Mouse (Mus musculus): Measurements from ENCODE around the gene Vmn1r77. TPM values are rescaled to one million over a fixed set of nuclear protein-coding genes. Genes with fewer than 3 reads are reported as not detected.
"Not testable (repeated sequence)": the region's sequence is repeated elsewhere in the genome, so short reads cannot be mapped to it uniquely, and the experiment has no call there.

The Vmn1r77 gene
- polyA plus RNA-seq (2014; fragmentation: Nextera tagmentation; extraction: Ambion mirVana): not detected in 2 replicates

GRCm38 (mm10) chr7:12036452-12036851, at the start of gene Vmn1r77:
Vmn1r77 (plus strand) TSS chr7:12036752.
- not testable (repeated sequence) for H3K9me3 ChIP-seq (ENCODE audit: control insufficient read depth, low read length); H3K36me3 ChIP-seq (ENCODE audit: control insufficient read depth, insufficient read depth, low read length); H3K9ac ChIP-seq (replicated peaks; ENCODE audit: low read depth, low read length); H3K4me3 ChIP-seq (ENCODE audit: low read depth, low read length); H3K27ac ChIP-seq (ENCODE audit: low read depth, low read length); H3K27me3 ChIP-seq (ENCODE audit: control insufficient read depth, insufficient read depth, low read length); H3K4me1 ChIP-seq (ENCODE audit: control insufficient read depth, insufficient read depth, low read length); ATAC-seq (ENCODE audit: low read depth); H3K4me2 ChIP-seq (ENCODE audit: low read depth, low read length)

- H3K4me3 ChIP-seq (ENCODE audit: low read depth, low read length); H3K4me1 ChIP-seq (ENCODE audit: control insufficient read depth, insufficient read depth, low read length); H3K4me2 ChIP-seq (ENCODE audit: low read depth, low read length); H3K27me3 ChIP-seq (ENCODE audit: control insufficient read depth, insufficient read depth, low read length); H3K9ac ChIP-seq (replicated peaks; ENCODE audit: low read depth, low read length); ATAC-seq (ENCODE audit: low read depth); H3K36me3 ChIP-seq (ENCODE audit: control insufficient read depth, insufficient read depth, low read length); H3K27ac ChIP-seq (ENCODE audit: low read depth, low read length): not testable (repeated sequence)
- peaks cover 50% of the 10 kb centered on the region for H3K9me3 ChIP-seq (ENCODE audit: control insufficient read depth, low read length)
- 97% methylated on average over 5 of the region's 5 CpGs for WGBS
Observed at GRCm38 (mm10) chr7:12011491-12011890, 25.1 kb upstream of the Vmn1r77 start.

- not testable (repeated sequence) for H3K4me3 ChIP-seq (ENCODE audit: low read depth, low read length); H3K36me3 ChIP-seq (ENCODE audit: control insufficient read depth, insufficient read depth, low read length); ATAC-seq (ENCODE audit: low read depth); H3K27ac ChIP-seq (ENCODE audit: low read depth, low read length); H3K27me3 ChIP-seq (ENCODE audit: control insufficient read depth, insufficient read depth, low read length); H3K4me1 ChIP-seq (ENCODE audit: control insufficient read depth, insufficient read depth, low read length); H3K9ac ChIP-seq (replicated peaks; ENCODE audit: low read depth, low read length); H3K4me2 ChIP-seq (ENCODE audit: low read depth, low read length)
- 93% methylated on average over 3 of the region's 3 CpGs for WGBS
- peaks cover 59% of the 10 kb centered on the region for H3K9me3 ChIP-seq (ENCODE audit: control insufficient read depth, low read length)
Observed at GRCm38 (mm10) chr7:12012392-12012791, 24.2 kb upstream of the Vmn1r77 start.

- WGBS: 79% methylated on average over 4 of the region's 4 CpGs
- Histone ChIP-seq H3K9ac (replicated peaks; ENCODE audit: low read depth, low read length) (no peak overlapping the region), H3K27me3 (ENCODE audit: control insufficient read depth, insufficient read depth, low read length) (no peaks in the 10 kb centered on the region), H3K4me2 (ENCODE audit: low read depth, low read length) (no peak overlapping the region), H3K36me3 (ENCODE audit: control insufficient read depth, insufficient read depth, low read length) (no peaks in the 10 kb centered on the region), H3K4me1 (ENCODE audit: control insufficient read depth, insufficient read depth, low read length) (no peaks in the 10 kb centered on the region), H3K9me3 (ENCODE audit: control insufficient read depth, low read length) (peaks cover 63% of the 10 kb centered on the region), H3K27ac (ENCODE audit: low read depth, low read length) (no peak overlapping the region), H3K4me3 (ENCODE audit: low read depth, low read length) (no peak overlapping the region)
- ATAC-seq (ENCODE audit: low read depth): no peak
Observed at GRCm38 (mm10) chr7:12013106-12013505, 23.4 kb upstream of the Vmn1r77 start.

GRCm38 (mm10) chr7:12017829-12018228, 18.7 kb upstream of the Vmn1r77 start:
- H3K9ac ChIP-seq (replicated peaks; ENCODE audit: low read depth, low read length); H3K4me1 ChIP-seq (ENCODE audit: control insufficient read depth, insufficient read depth, low read length); ATAC-seq (ENCODE audit: low read depth); H3K27ac ChIP-seq (ENCODE audit: low read depth, low read length); H3K27me3 ChIP-seq (ENCODE audit: control insufficient read depth, insufficient read depth, low read length); H3K4me3 ChIP-seq (ENCODE audit: low read depth, low read length); H3K36me3 ChIP-seq (ENCODE audit: control insufficient read depth, insufficient read depth, low read length); H3K4me2 ChIP-seq (ENCODE audit: low read depth, low read length): not testable (repeated sequence)
- WGBS: 94% methylated on average over 2 of the region's 2 CpGs
- peaks cover 46% of the 10 kb centered on the region for H3K9me3 ChIP-seq (ENCODE audit: control insufficient read depth, low read length)

GRCm38 (mm10) chr7:12040664-12041063, 4.1 kb downstream of the Vmn1r77 start:
- H3K4me1 ChIP-seq (ENCODE audit: control insufficient read depth, insufficient read depth, low read length): no peaks in the 10 kb centered on the region
- no peak for ATAC-seq (ENCODE audit: low read depth)
- H3K4me2 ChIP-seq (ENCODE audit: low read depth, low read length): no peak overlapping the region
- H3K36me3 ChIP-seq (ENCODE audit: control insufficient read depth, insufficient read depth, low read length): no peaks in the 10 kb centered on the region
- no peaks in the 10 kb centered on the region for H3K9me3 ChIP-seq (ENCODE audit: control insufficient read depth, low read length)
- H3K4me3 ChIP-seq (ENCODE audit: low read depth, low read length): no peak overlapping the region
- H3K27me3 ChIP-seq (ENCODE audit: control insufficient read depth, insufficient read depth, low read length): no peaks in the 10 kb centered on the region
- WGBS: 79% methylated on average over 2 of the region's 2 CpGs
- H3K27ac ChIP-seq (ENCODE audit: low read depth, low read length): no peak overlapping the region
- H3K9ac ChIP-seq (replicated peaks; ENCODE audit: low read depth, low read length): no peak overlapping the region

Other genes starting within 250 kb of the Vmn1r77 start
- not detected in 2 replicates for gene Vmn1r74, start 202.8 kb upstream of the Vmn1r77 start, polyA plus RNA-seq (2014; fragmentation: Nextera tagmentation; extraction: Ambion mirVana)
- gene Vmn1r75, start 162.1 kb upstream of the Vmn1r77 start, polyA plus RNA-seq (2014; fragmentation: Nextera tagmentation; extraction: Ambion mirVana): not detected in 2 replicates
- gene Vmn1r76, start 98.5 kb upstream of the Vmn1r77 start, polyA plus RNA-seq (2014; fragmentation: Nextera tagmentation; extraction: Ambion mirVana): not detected in 2 replicates
- not detected in 2 replicates for gene Vmn1r78, start 113.5 kb downstream of the Vmn1r77 start, polyA plus RNA-seq (2014; fragmentation: Nextera tagmentation; extraction: Ambion mirVana)
- gene Vmn1r79, start 134.5 kb downstream of the Vmn1r77 start, polyA plus RNA-seq (2014; fragmentation: Nextera tagmentation; extraction: Ambion mirVana): not detected in 2 replicates
- not detected in 2 replicates for gene Vmn1r80, start 152.5 kb downstream of the Vmn1r77 start, polyA plus RNA-seq (2014; fragmentation: Nextera tagmentation; extraction: Ambion mirVana)
- 0.01 TPM in 1 of 2 replicates, not detected in the other for gene Vmn1r81, start 231.5 kb downstream of the Vmn1r77 start, polyA plus RNA-seq (2014; fragmentation: Nextera tagmentation; extraction: Ambion mirVana)

Data from neural tube, embryonic 14.5 days (tissue).